Mouse (Mus musculus): Measurements from ENCODE around the gene Dbh. TPM values are rescaled to one million over a fixed set of nuclear protein-coding genes. Genes with fewer than 3 reads are reported as not detected.
A peak's percentile ranks its signal among the peaks of the same experiment; 100 is the strongest.

Gene Dbh
- polyA plus RNA-seq (2015; fragmentation: Nextera tagmentation; extraction: Ambion mirVana), result 0.30 and 0.51 TPM in 2 replicates

DNA sequence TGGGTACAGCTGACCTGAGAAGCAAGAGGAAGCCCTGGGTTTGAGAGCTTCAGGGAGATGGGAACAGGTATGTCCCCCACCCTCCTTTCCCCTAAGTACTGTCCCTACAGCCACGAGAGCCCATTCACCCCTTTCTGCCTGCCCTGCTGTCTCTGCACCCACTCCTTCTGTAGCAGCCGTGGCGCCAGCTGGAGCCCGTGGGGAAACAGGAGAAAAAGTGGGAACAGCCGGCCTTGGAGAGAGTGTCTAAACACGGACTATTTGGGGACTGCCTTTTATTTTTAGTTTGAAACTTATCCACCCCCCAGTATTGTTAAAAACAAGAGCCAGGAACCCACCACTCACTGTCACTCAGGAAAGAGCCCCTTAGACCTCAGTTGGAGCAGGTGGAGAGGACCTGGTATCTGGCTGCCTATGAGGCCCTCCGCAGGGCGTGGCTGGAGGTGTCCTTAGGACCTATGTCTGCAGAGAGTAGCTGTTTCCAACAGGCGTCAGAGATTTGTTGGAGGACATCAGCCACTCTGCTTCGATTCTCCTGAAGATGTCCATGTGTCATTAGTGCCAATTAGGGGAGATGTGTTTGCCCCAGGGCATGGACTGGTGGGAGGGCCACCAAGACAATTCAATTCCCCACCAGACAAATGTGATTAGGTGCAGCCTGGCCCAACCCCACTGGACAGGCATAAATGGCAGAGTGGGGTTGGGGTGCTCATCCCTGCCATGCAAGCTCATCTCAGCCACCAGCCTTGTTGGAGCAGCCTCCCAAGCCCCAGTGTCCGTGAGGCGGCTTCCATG is at the start of gene Dbh:
TSS of gene Dbh (plus strand) at position 438 of the 795 bp plus-strand sequence.
- Histone ChIP-seq H3K4me3 (no peak within 1 kb of the TSS), H3K4me1 (peaks cover 19% of the 10 kb centered on the region), H3K27ac (no peak within 1 kb of the TSS), H3K27me3 (no peaks in the 10 kb centered on the region), H3K4me2 (no peak within 1 kb of the TSS), H3K36me3 (no peaks in the 10 kb centered on the region), H3K9ac (no peak within 1 kb of the TSS), H3K9me3 (no peaks in the 10 kb centered on the region)
- WGBS, result 75% methylated on average over 12 of the region's 12 CpGs
- ATAC-seq (ENCODE audit: insufficient number of reproducible peaks, low FRiP score, low TSS enrichment, low read depth), result no peak

DNA sequence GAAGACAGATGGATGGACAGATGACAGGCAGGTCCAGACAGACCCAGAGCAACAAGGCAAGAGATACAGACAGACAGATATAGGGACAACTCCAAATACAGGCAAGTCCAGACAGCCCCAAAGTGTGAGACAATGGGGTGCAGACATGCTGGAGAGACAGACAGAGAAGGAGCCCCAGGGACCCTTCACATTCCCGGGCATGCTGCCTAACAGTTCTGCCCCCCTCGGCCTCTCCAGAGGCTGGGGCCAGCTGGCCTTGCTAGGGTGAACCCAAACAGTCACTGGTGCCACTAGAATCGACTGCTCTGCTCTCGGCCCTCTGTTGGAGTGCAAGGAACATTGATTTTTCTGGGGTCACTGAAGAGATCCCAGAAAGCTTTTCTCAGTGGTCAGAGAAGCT is 46.6 kb upstream of the Dbh start:
- WGBS, result 42% methylated on average over 4 of the region's 4 CpGs
- Histone ChIP-seq H3K27me3 (0 out of 2 replicates have a peak, but pooled peaks cover 10% of the 10 kb centered on the region), H3K27ac (no peak overlapping the region), H3K36me3 (no peaks in the 10 kb centered on the region), H3K4me3 (no peak overlapping the region), H3K9me3 (no peaks in the 10 kb centered on the region), H3K4me1 (peaks cover 46% of the 10 kb centered on the region), H3K4me2 (no peak overlapping the region), H3K9ac (no peak overlapping the region)
- ATAC-seq (ENCODE audit: insufficient number of reproducible peaks, low FRiP score, low TSS enrichment, low read depth), result no peak

DNA sequence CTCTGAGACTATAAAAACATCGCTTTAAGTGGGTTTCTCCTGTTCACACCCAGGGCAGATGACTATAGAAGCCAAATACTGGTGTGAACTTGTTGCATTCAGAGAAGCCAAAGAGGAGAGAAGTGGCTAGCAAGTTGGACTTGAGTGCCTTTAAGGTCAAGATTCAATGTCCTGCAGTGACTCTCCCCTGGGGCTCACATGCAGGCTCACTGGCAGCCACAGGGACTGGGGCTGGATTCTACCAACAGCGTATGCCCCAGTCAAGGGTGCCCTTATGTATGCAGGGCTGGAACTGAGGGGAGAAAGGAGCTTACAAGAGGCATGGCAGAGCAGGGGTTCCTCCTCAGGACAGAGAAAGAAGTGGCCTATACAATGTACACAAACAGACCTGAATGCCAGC is 45.3 kb upstream of the Dbh start:
- H3K4me2 ChIP-seq, result no peak overlapping the region
- no peak overlapping the region for H3K9ac ChIP-seq
- H3K27ac ChIP-seq, result no peak overlapping the region
- H3K9me3 ChIP-seq, result no peaks in the 10 kb centered on the region
- ATAC-seq (ENCODE audit: insufficient number of reproducible peaks, low FRiP score, low TSS enrichment, low read depth), result no peak
- no peak overlapping the region for H3K4me3 ChIP-seq
- H3K36me3 ChIP-seq, result no peaks in the 10 kb centered on the region
- 0 out of 2 replicates have a peak, but pooled peaks cover 10% of the 10 kb centered on the region for H3K27me3 ChIP-seq
- peaks cover 42% of the 10 kb centered on the region for H3K4me1 ChIP-seq
- 86% methylated on average over 2 of the region's 2 CpGs for WGBS

DNA sequence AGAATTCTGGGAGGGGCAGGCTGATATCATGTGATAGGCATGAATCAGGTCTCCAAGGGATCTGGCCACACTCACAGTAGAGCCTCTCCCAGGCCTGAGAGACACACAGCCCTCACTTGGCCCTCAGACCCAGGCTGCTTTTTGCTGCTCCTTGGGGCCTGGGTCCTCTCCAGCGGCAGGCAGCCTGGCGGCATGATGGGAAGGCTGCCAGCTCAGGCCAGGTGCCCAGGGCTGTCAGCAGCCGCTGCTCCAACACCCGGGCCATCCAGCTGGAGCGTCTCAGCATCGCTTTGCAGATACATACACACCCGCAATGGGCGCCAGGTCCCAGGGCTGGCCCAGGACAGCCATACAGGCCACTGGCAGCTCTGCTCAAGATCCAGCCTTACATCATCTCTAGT is 44.8 kb upstream of the Dbh start:
- 47% methylated on average over 8 of the region's 8 CpGs for WGBS
- Histone ChIP-seq H3K4me2 (no peak overlapping the region), H3K27me3 (0 out of 2 replicates have a peak, but pooled peaks cover 10% of the 10 kb centered on the region), H3K4me1 (peaks cover 42% of the 10 kb centered on the region), H3K9me3 (no peaks in the 10 kb centered on the region), H3K4me3 (no peak overlapping the region), H3K27ac (no peak overlapping the region), H3K9ac (no peak overlapping the region), H3K36me3 (no peaks in the 10 kb centered on the region)
- ATAC-seq (ENCODE audit: insufficient number of reproducible peaks, low FRiP score, low TSS enrichment, low read depth), result no peak

DNA sequence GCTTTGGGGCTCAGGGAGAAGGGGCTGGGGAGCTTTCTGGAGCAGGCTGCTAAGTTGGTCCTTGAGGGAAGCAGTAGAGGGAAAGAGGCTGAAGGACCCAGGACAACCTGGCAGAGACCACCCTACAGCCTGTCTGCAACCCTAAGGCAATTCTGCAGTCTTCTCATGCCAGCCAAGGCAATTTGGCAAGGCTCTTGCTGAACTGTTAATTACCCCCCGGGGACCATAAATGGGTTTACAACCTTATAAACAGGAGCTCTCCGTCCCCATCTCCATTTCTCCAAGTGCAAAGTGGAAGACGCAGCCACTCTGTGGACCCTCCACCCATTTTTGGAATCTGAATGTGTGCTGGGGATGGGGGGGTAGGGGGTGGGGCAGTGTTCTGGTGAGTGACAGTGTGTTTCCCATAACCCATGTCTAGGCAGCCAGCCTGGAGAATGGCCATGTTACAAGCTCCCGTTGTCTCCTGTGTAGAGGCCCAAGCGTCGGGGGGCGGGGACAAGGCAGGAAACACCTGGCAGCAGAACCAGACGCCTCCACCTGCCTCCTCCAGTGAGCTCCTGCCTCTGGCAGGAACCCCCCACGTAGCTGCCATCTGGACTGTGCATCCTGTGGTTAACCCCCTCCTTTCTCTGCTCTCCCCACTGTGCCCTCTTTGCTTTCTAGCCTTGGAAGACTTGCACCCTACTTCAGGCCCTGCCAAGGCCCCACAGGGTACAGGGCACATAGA is 43.2 kb upstream of the Dbh start:
- no peak overlapping the region for H3K9ac ChIP-seq
- no peaks in the 10 kb centered on the region for H3K9me3 ChIP-seq
- peak overlapping the region; percentile 17; the same call in 1 of the 2 replicates for H3K4me2 ChIP-seq
- WGBS, result 2% methylated on average over 9 of the region's 9 CpGs
- ATAC-seq (ENCODE audit: insufficient number of reproducible peaks, low FRiP score, low TSS enrichment, low read depth), result peak; percentile 49; the same call in 1 of the 2 replicates
- peaks cover 42% of the 10 kb centered on the region for H3K4me1 ChIP-seq
- no peak overlapping the region for H3K4me3 ChIP-seq
- H3K27ac ChIP-seq, result peak overlapping the region; percentile 33; the same call in 1 of the 2 replicates
- 0 out of 2 replicates have a peak, but pooled peaks cover 5% of the 10 kb centered on the region for H3K27me3 ChIP-seq
- H3K36me3 ChIP-seq, result no peaks in the 10 kb centered on the region

DNA sequence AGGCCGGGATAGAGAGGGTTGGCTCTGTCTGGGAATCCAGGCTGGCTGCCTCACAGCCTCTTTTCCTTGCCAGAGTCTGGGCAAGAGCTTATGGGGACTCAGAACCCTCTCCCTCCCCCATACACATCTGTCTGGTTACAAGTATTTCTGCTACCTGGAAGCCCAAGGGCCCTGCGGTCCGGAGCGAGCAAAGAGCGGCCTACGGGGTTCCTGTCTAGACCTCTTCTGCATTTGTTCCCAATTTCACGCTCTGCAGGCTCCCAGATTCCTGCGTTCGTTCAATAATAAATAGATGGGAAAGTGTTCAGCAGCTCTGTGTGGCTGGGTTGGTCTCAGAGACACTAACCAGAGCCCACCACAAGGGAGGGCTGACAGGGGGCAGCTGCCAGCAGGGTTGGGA is 42.5 kb upstream of the Dbh start:
- no peaks in the 10 kb centered on the region for H3K36me3 ChIP-seq
- peak overlapping the region; percentile 33; the same call in 1 of the 2 replicates for H3K27ac ChIP-seq
- no peaks in the 10 kb centered on the region for H3K9me3 ChIP-seq
- no peak overlapping the region for H3K9ac ChIP-seq
- no peak for ATAC-seq (ENCODE audit: insufficient number of reproducible peaks, low FRiP score, low TSS enrichment, low read depth)
- 22% methylated on average over 9 of the region's 9 CpGs for WGBS
- H3K27me3 ChIP-seq, result 0 out of 2 replicates have a peak, but pooled peaks cover 5% of the 10 kb centered on the region
- peaks cover 42% of the 10 kb centered on the region for H3K4me1 ChIP-seq
- H3K4me2 ChIP-seq, result 0 out of 2 replicates have a peak overlapping the region, but pooled peaks have one; percentile 17
- no peak overlapping the region for H3K4me3 ChIP-seq

DNA sequence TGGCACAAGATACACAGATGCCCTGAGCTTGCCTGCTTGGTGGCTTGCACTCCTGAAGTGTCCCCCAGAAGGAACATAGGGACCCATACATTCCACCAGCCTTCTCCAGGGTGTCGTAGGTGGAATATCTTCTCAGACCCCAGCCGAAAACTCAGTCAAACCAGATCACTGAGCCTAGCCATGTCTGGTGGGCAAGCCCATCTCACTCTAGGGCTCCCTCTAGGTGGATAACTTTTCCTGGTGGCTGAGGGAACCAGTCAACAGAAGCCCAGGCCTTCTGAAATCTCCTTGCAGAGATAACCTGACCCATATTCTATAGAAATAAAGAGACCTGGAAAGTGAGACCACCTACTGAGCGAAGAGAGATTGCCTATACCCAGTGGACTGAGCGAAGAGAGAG is 41.9 kb upstream of the Dbh start:
- Histone ChIP-seq H3K36me3 (no peaks in the 10 kb centered on the region), H3K9me3 (no peaks in the 10 kb centered on the region), H3K9ac (no peak overlapping the region), H3K27ac (no peak overlapping the region; the same call in 1 of the 2 replicates), H3K4me1 (peaks cover 42% of the 10 kb centered on the region), H3K4me2 (no peak overlapping the region), H3K4me3 (no peak overlapping the region), H3K27me3 (0 out of 2 replicates have a peak, but pooled peaks cover 5% of the 10 kb centered on the region)
- no peak for ATAC-seq (ENCODE audit: insufficient number of reproducible peaks, low FRiP score, low TSS enrichment, low read depth)
- WGBS, result 84% methylated on average over 4 of the region's 4 CpGs

DNA sequence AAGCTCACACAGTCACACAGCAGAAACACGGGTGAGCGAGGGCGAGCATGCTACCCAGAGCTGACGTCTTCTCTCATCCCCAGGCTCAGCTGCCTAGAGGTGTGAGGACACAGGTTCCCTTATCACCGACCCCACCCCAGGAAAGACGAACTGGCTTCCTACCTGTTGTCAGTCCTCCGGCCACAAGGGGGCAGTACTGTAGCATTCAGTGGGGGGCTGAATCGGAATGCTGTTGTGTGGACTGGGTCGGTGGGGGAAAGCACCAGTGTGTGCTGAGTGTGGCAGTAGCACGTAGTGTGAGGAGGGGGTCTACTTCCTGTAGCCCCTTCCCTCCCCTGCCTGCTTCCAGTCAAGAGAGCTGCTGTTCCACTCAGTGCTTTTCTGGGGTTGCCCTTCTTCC is 39.1 kb upstream of the Dbh start:
- no peak for ATAC-seq (ENCODE audit: insufficient number of reproducible peaks, low FRiP score, low TSS enrichment, low read depth)
- H3K27me3 ChIP-seq, result no peaks in the 10 kb centered on the region
- no peak overlapping the region for H3K4me3 ChIP-seq
- H3K36me3 ChIP-seq, result no peaks in the 10 kb centered on the region
- no peaks in the 10 kb centered on the region for H3K9me3 ChIP-seq
- peaks cover 24% of the 10 kb centered on the region for H3K4me1 ChIP-seq
- no peak overlapping the region for H3K9ac ChIP-seq
- no peak overlapping the region for H3K27ac ChIP-seq
- H3K4me2 ChIP-seq, result no peak overlapping the region
- WGBS, result 44% methylated on average over 10 of the region's 10 CpGs

DNA sequence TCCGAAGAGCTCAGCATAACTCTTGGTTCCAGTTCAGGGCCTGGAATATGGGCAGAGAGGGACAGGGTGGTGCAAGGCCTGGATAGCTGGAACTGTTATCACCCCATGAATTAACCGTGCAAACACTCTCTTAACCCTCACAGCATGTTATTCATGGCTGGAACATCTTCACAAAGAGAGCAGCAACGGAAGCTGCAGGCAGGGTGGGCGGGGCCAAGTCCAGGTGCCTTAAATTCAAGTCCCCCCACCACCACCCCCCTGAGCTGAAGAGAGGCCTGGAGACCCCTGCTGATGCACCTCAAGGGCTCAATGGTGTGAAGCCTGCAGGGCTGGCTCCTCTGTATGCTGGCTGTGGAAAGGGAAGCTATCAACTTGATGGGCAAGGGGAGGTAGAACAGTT is 38.5 kb upstream of the Dbh start:
- Histone ChIP-seq H3K9me3 (no peaks in the 10 kb centered on the region), H3K4me3 (no peak overlapping the region), H3K36me3 (no peaks in the 10 kb centered on the region), H3K4me1 (peaks cover 18% of the 10 kb centered on the region), H3K4me2 (no peak overlapping the region), H3K9ac (no peak overlapping the region), H3K27me3 (no peaks in the 10 kb centered on the region), H3K27ac (no peak overlapping the region)
- no peak for ATAC-seq (ENCODE audit: insufficient number of reproducible peaks, low FRiP score, low TSS enrichment, low read depth)
- 59% methylated on average over 4 of the region's 4 CpGs for WGBS

DNA sequence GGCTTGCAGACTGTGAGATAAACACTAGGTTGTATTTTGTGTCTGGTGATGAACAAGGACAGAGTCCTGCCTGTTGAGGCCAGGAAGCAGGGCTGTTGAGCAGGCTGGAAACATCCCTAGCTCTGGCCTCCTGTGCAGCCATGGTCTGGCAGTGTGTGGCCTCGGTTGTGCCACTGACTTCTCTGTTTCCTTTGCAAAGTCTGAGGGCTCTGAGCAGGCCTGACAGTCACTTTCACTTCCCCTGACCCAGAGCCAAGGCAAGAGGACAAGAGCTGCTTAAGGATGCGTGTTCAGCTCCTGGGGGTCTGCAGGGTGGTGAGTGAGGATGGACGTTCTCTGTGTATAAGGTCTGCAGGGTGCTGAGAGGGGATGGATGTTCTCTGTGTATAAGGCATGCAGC is 36.0 kb upstream of the Dbh start:
- no peaks in the 10 kb centered on the region for H3K9me3 ChIP-seq
- H3K4me2 ChIP-seq, result no peak overlapping the region
- no peak overlapping the region for H3K9ac ChIP-seq
- H3K27me3 ChIP-seq, result no peaks in the 10 kb centered on the region; the same call in 1 of the 2 replicates
- no peak overlapping the region for H3K27ac ChIP-seq
- H3K36me3 ChIP-seq, result no peaks in the 10 kb centered on the region
- H3K4me1 ChIP-seq, result no peaks in the 10 kb centered on the region
- 69% methylated on average over 3 of the region's 3 CpGs for WGBS
- H3K4me3 ChIP-seq, result no peak overlapping the region
- ATAC-seq (ENCODE audit: insufficient number of reproducible peaks, low FRiP score, low TSS enrichment, low read depth), result no peak

DNA sequence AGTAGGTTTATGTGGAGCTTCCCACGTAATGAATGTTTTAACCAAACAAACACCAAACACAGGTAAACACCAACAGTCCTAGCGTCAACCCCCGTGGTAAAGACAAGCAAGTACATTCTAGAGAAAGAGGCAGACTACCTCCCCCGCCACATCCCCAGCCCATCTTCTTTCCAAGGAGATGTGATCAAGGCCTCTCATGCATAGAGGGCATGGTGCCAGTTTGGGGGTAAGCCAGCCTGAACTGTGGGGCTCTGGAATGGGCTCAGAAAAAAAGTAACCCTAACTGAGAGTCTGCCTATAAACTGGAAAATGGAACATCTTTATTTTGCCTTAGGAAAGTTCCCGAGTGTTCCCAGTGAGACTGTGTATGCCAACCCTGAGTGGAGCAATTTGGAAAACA is 29.1 kb upstream of the Dbh start:
- H3K9me3 ChIP-seq, result no peaks in the 10 kb centered on the region
- no peak overlapping the region for H3K9ac ChIP-seq
- no peak overlapping the region for H3K27ac ChIP-seq
- H3K4me1 ChIP-seq, result no peaks in the 10 kb centered on the region
- no peak overlapping the region for H3K4me3 ChIP-seq
- 77% methylated on average over 5 of the region's 5 CpGs for WGBS
- no peak overlapping the region for H3K4me2 ChIP-seq
- H3K36me3 ChIP-seq, result no peaks in the 10 kb centered on the region
- no peak for ATAC-seq (ENCODE audit: insufficient number of reproducible peaks, low FRiP score, low TSS enrichment, low read depth)
- H3K27me3 ChIP-seq, result peaks cover 17% of the 10 kb centered on the region

DNA sequence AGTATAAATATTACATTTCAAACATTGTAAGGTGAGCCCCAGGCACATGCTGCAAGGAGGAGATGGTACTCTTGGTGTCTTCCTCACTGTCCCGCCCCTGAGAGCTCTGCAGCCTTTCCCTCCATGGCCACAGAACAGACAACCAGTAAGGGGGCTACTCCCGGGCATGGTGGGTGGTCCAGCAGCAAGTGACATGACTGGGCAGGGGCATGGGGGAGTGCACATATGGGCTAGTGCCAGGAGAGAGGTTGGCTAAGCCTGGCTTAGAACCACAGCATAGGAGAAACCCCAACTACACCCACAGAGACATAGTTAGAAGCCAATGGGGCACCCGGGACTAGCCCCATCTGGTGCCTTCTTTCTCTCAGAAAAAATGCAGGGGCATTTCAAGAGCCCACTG is 28.7 kb upstream of the Dbh start:
- WGBS, result 59% methylated on average over 3 of the region's 3 CpGs

More for the DNA sequence above, 28.7 kb upstream of the Dbh start:
- no peak overlapping the region for H3K9ac ChIP-seq
- H3K27ac ChIP-seq, result no peak overlapping the region
- H3K4me1 ChIP-seq, result no peaks in the 10 kb centered on the region
- H3K36me3 ChIP-seq, result no peaks in the 10 kb centered on the region
- ATAC-seq (ENCODE audit: insufficient number of reproducible peaks, low FRiP score, low TSS enrichment, low read depth), result no peak
- no peaks in the 10 kb centered on the region for H3K9me3 ChIP-seq
- H3K4me3 ChIP-seq, result no peak overlapping the region
- peaks cover 21% of the 10 kb centered on the region for H3K27me3 ChIP-seq
- no peak overlapping the region for H3K4me2 ChIP-seq

Measured in limb, embryonic 15.5 days (tissue).